Mouse (Mus musculus) lung, postnatal 0 days (tissue): ENCODE measurements around the gene Scamp3.

ENCODE experiments used
- CTCF ChIP-seq: IDR thresholded peaks from 2 replicates; pipeline ENCODE4 v1.5.1; 2016; ENCODE audit warnings: antibody characterized with exemption, mild to moderate bottlenecking
- EP300 ChIP-seq: IDR thresholded peaks from 2 replicates; pipeline ENCODE4 v1.6.1; 2016; ENCODE audit warnings: antibody characterized with exemption, mild to moderate bottlenecking, control low read depth

DNA sequence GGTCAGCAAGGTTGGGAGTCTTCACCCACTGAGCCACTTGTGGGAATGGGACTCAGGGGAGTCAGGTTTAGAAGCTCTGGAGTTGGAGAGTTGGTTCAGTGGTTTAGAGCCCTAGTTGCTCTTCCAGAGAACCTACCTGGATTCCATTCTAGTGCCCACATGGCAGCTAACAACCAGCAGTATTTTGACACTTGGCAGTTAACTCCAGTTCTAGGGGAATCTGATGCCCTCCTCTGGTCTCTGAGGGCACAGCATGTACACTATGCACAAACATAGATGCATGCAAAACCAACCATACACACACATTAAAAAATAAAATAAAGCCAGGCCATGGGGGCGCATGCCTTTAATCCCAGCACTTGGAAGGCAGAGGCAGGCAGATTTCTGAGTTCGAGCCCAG lies 16.6 kb downstream of the Scamp3 start:
- TF ChIP-seq CTCF (peak; percentile 63), EP300 (no peak)
